Mouse (Mus musculus) lung, adult 2 months (tissue): Measurements from ENCODE around the gene 1700001O22Rik. TPM values are rescaled to one million over a fixed set of nuclear protein-coding genes. Genes with fewer than 3 reads are reported as not detected.

Experiments
- DNase-seq: peaks from one replicate; pipeline ENCODE4 v3.0.0; 2022
- H3K4me1 ChIP-seq: fragments of 200-500 bp; 2 replicates; pipeline ENCODE4 v1.6.1; 2011; ENCODE audit warnings: low read length; ENCODE audit not compliant: control insufficient read depth, insufficient read depth
- H3K4me3 ChIP-seq: fragments of 200-500 bp; replicated peaks from 2 replicates; pipeline ENCODE3; 2011; ENCODE audit warnings: low read depth, mild to moderate bottlenecking, control low read depth, low read length; ENCODE audit errors: extremely low read depth
- CTCF ChIP-seq: fragments of 200-500 bp; IDR thresholded peaks from 2 replicates; pipeline ENCODE4 v1.5.1; 2011; ENCODE audit warnings: mild to moderate bottlenecking, low read length, control low read depth; ENCODE audit not compliant: insufficient read depth
- POLR2A ChIP-seq: fragments of 200-500 bp; IDR thresholded peaks from 2 replicates; pipeline ENCODE4 v1.6.1; 2011; ENCODE audit warnings: low read depth, mild to moderate bottlenecking, control low read depth, low read length, borderline replicate concordance; ENCODE audit errors: extremely low read depth
- WGBS: fragments of 180-500 bp; shearing (Covaris S2); methylation state at CpG from one replicate; pipeline ENCODE4 v1.1.7; 2018; 5-methylcytosine and 5-hydroxymethylcytosine counted together
- polyA plus RNA-seq: library from polyadenylated mRNA; depleted of rRNA; stranded (reverse); fragments of >200 nt; gene quantifications from 2 replicates; pipeline ENCODE4 v1.2.3, GENCODE M21; 2012; rRNA removed

1700001O22Rik gene
- polyA plus RNA-seq: 1.8 and 2.2 TPM in 2 replicates

GRCm38 (mm10) chr2:30803604-30804003, at the start of gene 1700001O22Rik:
Gene 1700001O22Rik, minus strand, starts transcription at chr2:30803661.
- WGBS: 87% methylated on average over 3 of the region's 3 CpGs
- peaks cover 6% of the 10 kb centered on the region for H3K4me1 ChIP-seq
- H3K4me3 ChIP-seq: no peak within 1 kb of the TSS
- TF ChIP-seq POLR2A (no peak), CTCF (no peak)
- DNase-seq: no peak

- Histone ChIP-seq H3K4me3 (no peak overlapping the region), H3K4me1 (no peaks in the 10 kb centered on the region)
- 34% methylated on average over 20 of the region's 20 CpGs for WGBS
- TF ChIP-seq POLR2A (no peak), CTCF (no peak)
- no peak for DNase-seq
Observed at GRCm38 (mm10) chr2:30852771-30853313, 49.4 kb upstream of the 1700001O22Rik start.

DNA sequence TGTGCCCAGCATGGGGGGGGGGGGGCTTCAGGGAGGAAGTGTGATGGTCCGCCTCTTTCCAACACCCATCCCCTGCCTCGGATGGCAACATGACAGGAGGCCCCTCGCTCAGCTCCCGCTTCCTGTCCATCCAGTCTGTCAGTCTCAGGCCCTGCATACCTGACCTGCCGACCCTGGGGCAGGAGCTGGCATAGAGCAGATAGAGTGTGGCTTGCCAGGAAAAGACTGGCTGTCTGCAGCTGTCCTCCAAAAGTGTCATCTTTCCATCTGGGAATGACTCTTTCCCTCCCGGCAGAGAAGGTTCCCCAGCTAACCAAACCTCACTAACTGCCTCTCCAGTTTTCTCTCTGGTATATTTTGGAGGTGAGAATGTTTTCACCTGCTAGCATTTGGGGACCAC, 47.1 kb upstream of the 1700001O22Rik start:
- no peak overlapping the region for H3K4me3 ChIP-seq
- WGBS: 22% methylated on average over 6 of the region's 6 CpGs
- TF ChIP-seq POLR2A (no peak), CTCF (no peak)
- no peak for DNase-seq
- no peaks in the 10 kb centered on the region for H3K4me1 ChIP-seq

DNA sequence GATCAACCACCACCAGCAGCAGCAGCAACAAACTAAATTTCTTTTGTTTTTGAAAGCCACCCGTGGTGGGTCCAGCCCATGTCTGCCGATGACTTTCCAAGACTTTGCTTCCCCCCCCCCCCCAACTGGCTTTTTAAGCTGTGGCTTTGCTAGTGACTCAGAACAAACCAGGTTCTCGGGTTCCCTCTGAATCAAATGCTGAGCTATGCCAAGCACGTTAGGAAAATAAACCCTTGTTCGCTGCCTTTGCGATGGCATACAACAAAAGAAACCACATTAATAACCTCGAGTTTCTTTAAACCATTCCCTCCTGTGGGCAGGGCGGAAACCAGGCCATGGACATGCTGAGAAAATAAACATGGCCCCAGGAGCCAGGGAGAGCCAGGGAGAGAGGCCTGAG, 44.7 kb upstream of the 1700001O22Rik start:
- H3K4me1 ChIP-seq: no peaks in the 10 kb centered on the region
- DNase-seq: no peak
- TF ChIP-seq CTCF (no peak), POLR2A (no peak)
- H3K4me3 ChIP-seq: no peak overlapping the region
- 58% methylated on average over 8 of the region's 8 CpGs for WGBS

DNA sequence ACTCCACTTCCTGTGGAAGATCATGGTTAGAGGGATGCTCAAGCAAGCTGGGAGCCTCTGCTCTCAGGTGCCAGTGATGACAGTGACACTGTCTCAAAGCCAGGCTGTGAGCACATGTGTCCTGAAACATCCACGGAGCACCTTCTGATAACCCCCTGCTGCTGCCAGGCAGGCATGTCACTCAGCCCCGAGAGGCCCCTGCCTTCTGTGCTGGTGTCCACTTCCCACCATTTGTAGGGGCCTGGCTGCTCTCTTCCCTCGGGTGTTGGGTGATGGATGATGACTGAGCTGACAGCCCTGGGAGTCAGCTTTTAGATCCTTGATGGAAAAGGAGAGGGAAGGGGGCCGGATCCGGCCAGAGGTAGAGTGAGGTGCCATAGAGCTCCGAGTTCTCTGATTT, 43.3 kb upstream of the 1700001O22Rik start:
- TF ChIP-seq CTCF: no peak
- TF ChIP-seq POLR2A: no peak
- Histone ChIP-seq H3K4me1 (no peaks in the 10 kb centered on the region), H3K4me3 (no peak overlapping the region)
- no peak for DNase-seq
- WGBS: 40% methylated on average over 6 of the region's 6 CpGs

DNA sequence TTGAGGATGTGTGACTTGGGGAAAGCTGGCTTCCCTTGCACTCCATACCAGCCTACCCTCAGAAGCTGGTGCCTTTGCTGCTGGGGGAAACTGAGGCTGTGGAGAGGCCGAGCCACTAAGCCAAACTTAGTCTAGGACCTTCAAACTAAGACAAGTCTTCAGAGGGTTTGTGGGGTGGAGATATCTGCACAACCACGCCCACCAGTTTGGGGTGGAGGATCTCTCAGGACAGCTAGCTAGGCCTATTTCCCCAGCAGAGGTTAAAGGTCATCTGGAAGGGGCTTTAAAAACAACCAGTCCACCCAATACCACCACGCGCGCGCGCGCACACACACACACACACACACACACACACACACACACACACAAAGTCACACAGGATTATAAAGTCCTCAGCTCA, 42.8 kb upstream of the 1700001O22Rik start:
- TF ChIP-seq POLR2A (no peak), CTCF (no peak)
- Histone ChIP-seq H3K4me1 (no peaks in the 10 kb centered on the region), H3K4me3 (no peak overlapping the region)
- 56% methylated on average over 8 of the region's 8 CpGs for WGBS
- no peak for DNase-seq

DNA sequence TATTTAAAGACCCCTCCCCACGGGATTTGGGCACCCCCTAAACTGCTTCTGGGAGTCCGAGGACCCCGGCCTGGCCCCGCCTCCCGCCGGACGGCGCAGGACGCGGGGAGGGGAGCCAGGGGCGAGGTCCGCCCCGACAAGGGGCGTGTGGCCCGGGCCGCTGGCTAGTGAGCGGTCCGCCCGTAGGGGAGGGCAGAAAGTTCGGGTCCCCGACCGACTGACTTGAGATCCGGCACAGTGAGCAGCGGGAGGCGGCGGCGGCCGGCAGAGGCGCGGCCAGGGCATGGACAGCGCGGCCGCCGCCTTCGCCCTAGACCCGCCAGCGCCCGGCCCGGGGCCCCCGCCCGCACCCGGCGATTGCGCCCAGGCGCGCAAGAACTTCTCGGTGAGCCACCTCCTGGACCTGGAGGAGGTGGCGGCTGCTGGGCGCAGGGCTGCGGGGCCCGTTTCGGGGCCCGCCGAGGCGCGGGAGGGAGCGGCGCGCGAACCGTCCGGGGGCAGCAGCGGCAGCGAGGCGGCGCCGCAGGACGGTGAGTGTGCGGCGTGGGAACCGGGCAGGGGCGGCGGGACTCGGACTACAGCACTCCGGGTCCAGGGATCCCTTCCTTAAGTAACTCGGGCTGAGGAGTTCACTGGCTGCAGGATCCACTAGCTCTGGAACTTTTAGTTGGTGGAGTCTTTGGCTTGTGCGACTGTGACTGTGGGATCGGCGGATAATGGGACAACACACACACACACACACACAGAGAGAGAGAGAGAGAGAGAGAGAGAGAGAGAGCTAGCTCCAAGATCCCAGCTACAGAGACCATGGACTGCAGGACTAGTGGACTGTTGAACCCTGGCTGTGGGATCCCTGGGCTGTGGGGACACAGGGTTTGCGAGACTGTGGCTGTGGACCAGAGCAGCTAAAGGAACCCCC, 42.0 kb upstream of the 1700001O22Rik start:
- DNase-seq: no peak

GRCm38 (mm10) chr2:30842615-30843014, 39.2 kb upstream of the 1700001O22Rik start:
- no peaks in the 10 kb centered on the region for H3K4me1 ChIP-seq
- WGBS: 27% methylated on average over 10 of the region's 10 CpGs
- DNase-seq: no peak
- no peak overlapping the region for H3K4me3 ChIP-seq
- TF ChIP-seq CTCF (no peak), POLR2A (no peak)

More for the DNA sequence above, 42.0 kb upstream of the 1700001O22Rik start:
- Histone ChIP-seq H3K4me3 (peak overlapping the region; percentile 12), H3K4me1 (no peaks in the 10 kb centered on the region)
- TF ChIP-seq CTCF (no peak), POLR2A (no peak)
- WGBS: 2% methylated on average over 77 of the region's 80 CpGs

- 32% methylated on average over 21 of the region's 21 CpGs for WGBS
- TF ChIP-seq CTCF (no peak), POLR2A (no peak)
- Histone ChIP-seq H3K4me3 (no peak overlapping the region), H3K4me1 (no peaks in the 10 kb centered on the region)
- DNase-seq: no peak
Observed at GRCm38 (mm10) chr2:30836238-30836990, 33.0 kb upstream of the 1700001O22Rik start.

DNA sequence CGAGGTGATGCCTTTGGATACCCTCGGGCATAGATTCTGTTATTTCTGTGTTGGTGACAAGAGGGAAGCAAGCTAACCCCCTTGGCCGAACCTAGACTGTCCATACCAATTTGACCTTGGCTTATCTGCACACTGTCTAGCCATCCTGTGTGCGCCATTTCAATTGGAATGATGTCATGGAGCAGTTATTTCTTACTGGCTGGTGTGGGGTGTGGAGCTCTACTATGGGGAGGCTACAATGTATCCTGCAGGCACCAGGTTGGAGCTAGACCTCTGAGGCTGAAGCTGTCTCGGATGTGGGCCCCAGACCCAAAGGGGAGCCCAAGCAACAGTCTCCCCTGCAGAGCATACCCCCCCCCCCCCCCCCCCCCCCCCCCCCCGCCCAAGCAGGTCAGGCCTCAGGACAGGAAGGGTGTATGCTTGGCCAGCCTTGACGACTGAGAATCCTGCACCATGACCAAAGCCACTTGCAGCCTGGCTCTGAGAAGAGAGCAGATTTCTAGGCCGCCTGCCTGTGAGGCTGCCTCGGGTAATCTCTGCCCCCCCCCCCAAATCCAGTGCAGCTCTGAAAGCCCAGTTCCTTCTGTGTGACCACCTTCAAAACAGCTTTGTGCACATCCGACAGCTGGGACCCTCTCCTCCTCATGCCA, 31.0 kb upstream of the 1700001O22Rik start, which contains the start of gene Prrx2:
Gene Prrx2 (plus strand): TSS at position 600 of the 650 bp plus-strand sequence.
- WGBS: 58% methylated on average over 9 of the region's 10 CpGs
- Histone ChIP-seq H3K4me1 (no peaks in the 10 kb centered on the region), H3K4me3 (no peak within 1 kb of the TSS)
- TF ChIP-seq CTCF: no peak
- no peak for TF ChIP-seq POLR2A
- DNase-seq: no peak
